In the genomic region with DNA sequence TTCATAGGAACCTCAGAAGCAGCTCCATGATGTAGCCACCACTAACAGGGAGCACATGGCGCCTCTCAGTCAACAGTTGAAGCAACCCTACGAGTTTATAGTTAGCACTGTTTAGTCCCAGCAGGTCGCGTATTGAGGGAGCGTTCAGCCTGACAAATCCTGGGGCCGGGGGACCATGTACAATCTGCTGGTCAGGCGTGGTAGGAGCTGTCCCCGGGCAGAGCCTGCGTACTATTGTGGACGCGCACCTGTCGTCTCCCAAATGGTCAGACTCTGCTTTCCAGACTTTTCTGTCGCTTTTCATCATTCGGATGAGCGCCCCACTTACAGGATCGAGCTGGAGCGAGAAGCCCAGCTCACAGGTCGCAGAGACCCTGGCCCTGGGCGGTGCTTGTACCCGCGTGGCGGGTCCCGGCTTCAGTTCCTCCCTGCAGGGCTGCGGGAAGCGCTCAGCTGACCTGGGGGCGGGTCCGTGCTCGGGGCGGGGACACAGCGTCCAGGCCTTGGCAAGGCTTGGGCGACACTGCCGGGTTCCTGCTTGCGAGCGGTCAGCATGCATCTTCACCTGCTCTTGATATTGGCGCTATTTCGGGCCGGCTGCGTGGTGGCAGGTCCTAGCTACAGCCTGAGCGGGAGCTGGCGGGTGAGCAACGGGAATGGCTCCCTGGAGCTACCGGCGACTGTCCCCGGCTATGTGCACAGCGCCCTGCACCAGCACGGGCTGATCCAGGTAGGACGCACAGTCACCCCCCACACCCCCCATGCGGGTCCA, we compare ENCODE assay signal across 8 mouse cellular contexts. TPM values are rescaled to one million over a fixed set of nuclear protein-coding genes. Genes with fewer than 3 reads are reported as not detected.
DNase-seq lines count a peak whose midpoint lies in the region; ATAC-seq lines count a peak whose summit lies in the region.

TSS of gene Manba (plus strand) at position 484 of the 772 bp plus-strand sequence.

- DNase-seq in MEL-GATA-1-ER (ENCODE audit: extremely low read depth, low read depth): peak; percentile 59
- peak; percentile 83 for DNase-seq in cerebellum, adult 9-11 months
- peak; percentile 29 to 58 for DNase-seq in frontal cortex, postnatal 10 days (ENCODE audit: low spot score in 2 of 2)
- DNase-seq in left cerebral cortex, adult 11 months (ENCODE audit: low spot score): peak; percentile 29
- peak; percentile 80 to 83 for DNase-seq in lung, postnatal 4 days
- peak; percentile 88 for DNase-seq in retina, postnatal 1 day
- peak; percentile 71 for DNase-seq in thymus, postnatal 4 days

- peak within 1 kb of the TSS; percentile 98 for H3K4me2 ChIP-seq in hindbrain, embryonic 13.5 days

- no peaks in the 10 kb centered on the region for H3K27me3 ChIP-seq in hindbrain, embryonic 13.5 days

- peak within 1 kb of the TSS; percentile 62 for H3K4me3 ChIP-seq in hindbrain, embryonic 13.5 days

- peak within 1 kb of the TSS; percentile 78 for H3K9ac ChIP-seq in hindbrain, embryonic 13.5 days

- H3K27ac ChIP-seq in hindbrain, embryonic 13.5 days: 0 out of 2 replicates have a peak within 1 kb of the TSS, but pooled peaks have one; percentile 18

- H3K4me1 ChIP-seq in hindbrain, embryonic 13.5 days (replicated peaks): peaks cover 10% of the 10 kb centered on the region

- no peaks in the 10 kb centered on the region for H3K9me3 ChIP-seq in hindbrain, embryonic 13.5 days

- no peaks in the 10 kb centered on the region for H3K36me3 ChIP-seq in hindbrain, embryonic 13.5 days

- WGBS in hindbrain, embryonic 13.5 days: 2% methylated on average over 48 of the region's 48 CpGs

- peak; percentile 93 for ATAC-seq in hindbrain, embryonic 13.5 days (ENCODE audit: low FRiP score)

RNA-seq across cellular contexts. Expression of gene Manba, which starts in this region (rescaled TPM):
- polyA plus RNA-seq in hindbrain, embryonic 13.5 days (2015; fragmentation: Nextera tagmentation; extraction: Ambion mirVana): 5.5 and 5.6 TPM in 2 replicates

Comparison
In these comparisons a context has a peak if more than half of its experiments do, and no peak if none do; other contexts are left out.
1. Peak in every context shown above with its lines: DNase-seq, ATAC-seq, H3K4me3 ChIP-seq and H3K27ac ChIP-seq.
2. DNase-seq: peak in every context shown above with its lines; median percentile 88 in retina, postnatal 1 day; 83 in cerebellum, adult 9-11 months; 82 in lung, postnatal 4 days; 71 in thymus, postnatal 4 days; 59 in MEL-GATA-1-ER; 44 in frontal cortex, postnatal 10 days; 29 in left cerebral cortex, adult 11 months.